8 mouse cellular contexts compared by ENCODE assay signal in the genomic region with DNA sequence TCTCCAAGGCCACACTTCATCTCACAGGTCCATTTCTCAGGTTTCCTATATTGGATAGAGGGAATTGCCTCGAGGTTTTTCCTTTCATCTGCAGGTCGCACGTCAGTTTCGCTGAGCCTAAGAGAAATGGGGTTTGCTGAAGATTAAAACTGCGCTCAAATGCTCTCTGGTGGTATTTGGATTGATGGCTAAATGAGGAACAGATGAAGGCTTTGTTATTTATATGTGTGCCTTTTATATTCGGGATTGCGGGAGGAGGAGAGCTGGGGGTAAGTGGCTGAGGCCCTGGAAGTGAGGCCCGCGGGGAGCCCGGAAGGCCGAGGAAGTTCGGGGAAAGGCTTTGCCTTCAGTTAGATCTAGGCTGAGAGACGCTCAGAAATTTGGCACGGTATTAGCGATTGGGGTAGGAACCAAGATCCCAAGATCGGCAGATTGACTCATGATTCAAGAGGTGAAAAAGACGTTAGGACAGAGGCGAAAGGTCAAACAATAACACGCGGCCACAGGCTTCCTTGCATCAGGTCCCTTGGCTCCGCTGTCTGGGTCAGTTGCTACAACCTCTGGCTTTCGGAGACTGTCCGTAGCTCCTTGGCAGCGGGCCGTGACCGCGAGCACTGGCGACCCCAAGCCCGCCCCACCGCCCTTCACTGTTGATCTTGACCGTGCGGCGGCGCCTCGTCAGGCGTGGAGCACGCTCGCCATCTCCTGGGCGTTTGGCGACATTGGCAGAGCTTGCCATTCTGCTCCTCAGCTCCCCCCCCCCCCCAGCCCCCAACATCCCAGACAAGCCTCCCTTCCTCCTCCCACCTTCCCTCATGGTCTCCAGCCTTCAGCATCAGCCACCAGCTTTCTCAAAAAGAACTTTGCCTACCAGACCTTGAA. TPM values are rescaled to one million over a fixed set of nuclear protein-coding genes. Genes with fewer than 3 reads are reported as not detected.
DNase-seq lines count a peak whose midpoint lies in the region; ATAC-seq and TF ChIP-seq lines count a peak whose summit lies in the region.

No protein-coding gene starts in this region.

- H3K36me3 ChIP-seq in kidney, embryonic 15.5 days, result no peaks in the 10 kb centered on the region
- H3K36me3 ChIP-seq in forebrain, embryonic 15.5 days, result no peaks in the 10 kb centered on the region
- H3K36me3 ChIP-seq in stomach, postnatal 0 days (ENCODE audit: control insufficient read depth, insufficient read depth, low read length), result no peaks in the 10 kb centered on the region

- no peak for TF ChIP-seq EP300 in stomach, postnatal 0 days (optimal IDR thresholded peaks at IDR 0.05)

- WGBS in kidney, embryonic 15.5 days, result 5% methylated on average over 40 of the region's 40 CpGs
- WGBS in forebrain, embryonic 15.5 days, result 2% methylated on average over 40 of the region's 40 CpGs
- 5% methylated on average over 40 of the region's 40 CpGs for WGBS in stomach, postnatal 0 days

- DNase-seq in kidney, adult 11 months, result no peak
- DNase-seq in ZHBTc4 (ENCODE audit: low read depth, low spot score), result peak; percentile 90
- DNase-seq in kidney, postnatal 14 days, result peak; percentile 79
- peak; percentile 65 for DNase-seq in stomach, postnatal 0 days (ENCODE audit: low spot score)

- H3K9ac ChIP-seq in kidney, embryonic 15.5 days, result no peak overlapping the region
- no peak overlapping the region for H3K9ac ChIP-seq in forebrain, embryonic 15.5 days (replicated peaks)
- no peak overlapping the region for H3K9ac ChIP-seq in stomach, postnatal 0 days (ENCODE audit: low read length)

- peaks cover 66% of the 10 kb centered on the region for H3K4me1 ChIP-seq in kidney, embryonic 15.5 days
- peaks cover 16% of the 10 kb centered on the region for H3K4me1 ChIP-seq in forebrain, embryonic 15.5 days
- H3K4me1 ChIP-seq in stomach, postnatal 0 days (replicated peaks; ENCODE audit: control insufficient read depth, insufficient read depth), result no peaks in the 10 kb centered on the region

- H3K27ac ChIP-seq in kidney, embryonic 15.5 days, result no peak overlapping the region
- H3K27ac ChIP-seq in forebrain, embryonic 15.5 days (replicated peaks), result no peak overlapping the region
- H3K27ac ChIP-seq in stomach, postnatal 0 days (replicated peaks), result no peak overlapping the region

- ATAC-seq in kidney, embryonic 15.5 days (replicated peaks; ENCODE audit: low FRiP score), result peak; percentile 17
- ATAC-seq in forebrain, embryonic 15.5 days (replicated peaks), result peak; percentile 55; the same call in 1 of the 2 replicates
- peak; percentile 89 for ATAC-seq in megakaryocyte progenitor cell, adult 5-6 weeks (replicated peaks; ENCODE audit: poor library complexity)
- peak; percentile 46; the same call in 1 of the 2 replicates for ATAC-seq in stomach, postnatal 0 days (ENCODE audit: low FRiP score, low TSS enrichment)
- ATAC-seq in erythroblast, adult 5-6 weeks (replicated peaks; ENCODE audit: low FRiP score, poor library complexity, severe bottlenecking), result no peak

- H3K4me2 ChIP-seq in kidney, embryonic 15.5 days, result peak overlapping the region; percentile 69
- peak overlapping the region; percentile 39 for H3K4me2 ChIP-seq in forebrain, embryonic 15.5 days (replicated peaks)
- peak overlapping the region; percentile 39 for H3K4me2 ChIP-seq in stomach, postnatal 0 days (replicated peaks; ENCODE audit: low read depth)

- peak; percentile 79 for TF ChIP-seq CTCF in stomach, postnatal 0 days (IDR thresholded peaks at IDR 0.05; ENCODE audit: low read depth)

- peaks cover 94% of the 10 kb centered on the region for H3K27me3 ChIP-seq in kidney, embryonic 15.5 days
- peaks cover 99% of the 10 kb centered on the region for H3K27me3 ChIP-seq in forebrain, embryonic 15.5 days
- H3K27me3 ChIP-seq in stomach, postnatal 0 days (ENCODE audit: control insufficient read depth, insufficient read depth, low read length), result peaks cover 44% of the 10 kb centered on the region; the same call in 1 of the 2 replicates

- H3K9me3 ChIP-seq in kidney, embryonic 15.5 days (replicated peaks), result no peaks in the 10 kb centered on the region
- no peaks in the 10 kb centered on the region for H3K9me3 ChIP-seq in forebrain, embryonic 15.5 days
- H3K9me3 ChIP-seq in stomach, postnatal 0 days (ENCODE audit: control insufficient read depth, low read length), result no peaks in the 10 kb centered on the region

- peak overlapping the region; percentile 41 for H3K4me3 ChIP-seq in kidney, embryonic 15.5 days (replicated peaks)
- H3K4me3 ChIP-seq in forebrain, embryonic 15.5 days, result peak overlapping the region; percentile 27
- H3K4me3 ChIP-seq in stomach, postnatal 0 days (ENCODE audit: low read depth, low read length), result peak overlapping the region; percentile 28

RNA-seq across cellular contexts. Expression of a gene that starts 2.1 kb away (rescaled TPM):
- polyA plus RNA-seq in kidney, embryonic 15.5 days (2015; fragmentation: Nextera tagmentation; extraction: Ambion mirVana), result 5.4 and 6.4 TPM in 2 replicates
- polyA plus RNA-seq in forebrain, embryonic 15.5 days (2015; fragmentation: Nextera tagmentation; extraction: Ambion mirVana), result not detected in 2 replicates
- not detected in 2 replicates for total RNA-seq in megakaryocyte progenitor cell, adult 5-6 weeks (2015)
- total RNA-seq in megakaryocyte progenitor cell, adult 5-6 weeks (2017), result not detected in 2 replicates
- polyA plus RNA-seq in stomach, postnatal 0 days (2015; fragmentation: Nextera tagmentation; extraction: Ambion mirVana), result not detected in 2 replicates
- not detected in 2 replicates for total RNA-seq in erythroblast, adult 5-6 weeks (2015; ENCODE audit: low replicate concordance)
- total RNA-seq in erythroblast, adult 5-6 weeks (2017; ENCODE audit: low replicate concordance), result not detected in 2 replicates

RNA-seq across cellular contexts. Expression of a gene that starts 4.6 kb away (rescaled TPM):
- polyA plus RNA-seq in kidney, embryonic 15.5 days (2015; fragmentation: Nextera tagmentation; extraction: Ambion mirVana), result 0.23 and 0.95 TPM in 2 replicates
- not detected in 2 replicates for polyA plus RNA-seq in forebrain, embryonic 15.5 days (2015; fragmentation: Nextera tagmentation; extraction: Ambion mirVana)
- total RNA-seq in megakaryocyte progenitor cell, adult 5-6 weeks (2015), result not detected in 2 replicates
- not detected in 2 replicates for total RNA-seq in megakaryocyte progenitor cell, adult 5-6 weeks (2017)
- polyA plus RNA-seq in stomach, postnatal 0 days (2015; fragmentation: Nextera tagmentation; extraction: Ambion mirVana), result not detected in 2 replicates
- not detected in 2 replicates for total RNA-seq in erythroblast, adult 5-6 weeks (2015; ENCODE audit: low replicate concordance)
- total RNA-seq in erythroblast, adult 5-6 weeks (2017; ENCODE audit: low replicate concordance), result not detected in 2 replicates

RNA-seq across cellular contexts. Expression of a gene that starts 6.6 kb away (rescaled TPM):
- 25.1 and 26.3 TPM in 2 replicates for polyA plus RNA-seq in kidney, embryonic 15.5 days (2015; fragmentation: Nextera tagmentation; extraction: Ambion mirVana)
- not detected in 2 replicates for polyA plus RNA-seq in forebrain, embryonic 15.5 days (2015; fragmentation: Nextera tagmentation; extraction: Ambion mirVana)
- total RNA-seq in megakaryocyte progenitor cell, adult 5-6 weeks (2015), result not detected in 2 replicates
- not detected in 2 replicates for total RNA-seq in megakaryocyte progenitor cell, adult 5-6 weeks (2017)
- polyA plus RNA-seq in stomach, postnatal 0 days (2015; fragmentation: Nextera tagmentation; extraction: Ambion mirVana), result not detected in 2 replicates
- not detected in 2 replicates for total RNA-seq in erythroblast, adult 5-6 weeks (2015; ENCODE audit: low replicate concordance)
- total RNA-seq in erythroblast, adult 5-6 weeks (2017; ENCODE audit: low replicate concordance), result not detected in 2 replicates

RNA-seq across cellular contexts. Expression of a gene that starts 13.4 kb away (rescaled TPM):
- polyA plus RNA-seq in kidney, embryonic 15.5 days (2015; fragmentation: Nextera tagmentation; extraction: Ambion mirVana), result not detected in 2 replicates
- polyA plus RNA-seq in forebrain, embryonic 15.5 days (2015; fragmentation: Nextera tagmentation; extraction: Ambion mirVana), result not detected in 2 replicates
- not detected in 2 replicates for total RNA-seq in megakaryocyte progenitor cell, adult 5-6 weeks (2015)
- total RNA-seq in megakaryocyte progenitor cell, adult 5-6 weeks (2017), result not detected in 2 replicates
- polyA plus RNA-seq in stomach, postnatal 0 days (2015; fragmentation: Nextera tagmentation; extraction: Ambion mirVana), result not detected in 2 replicates
- not detected in 2 replicates for total RNA-seq in erythroblast, adult 5-6 weeks (2015; ENCODE audit: low replicate concordance)
- total RNA-seq in erythroblast, adult 5-6 weeks (2017; ENCODE audit: low replicate concordance), result not detected in 2 replicates

RNA-seq across cellular contexts. Expression of a gene that starts 19.0 kb away (rescaled TPM):
- 33.6 and 36.6 TPM in 2 replicates for polyA plus RNA-seq in kidney, embryonic 15.5 days (2015; fragmentation: Nextera tagmentation; extraction: Ambion mirVana)
- polyA plus RNA-seq in forebrain, embryonic 15.5 days (2015; fragmentation: Nextera tagmentation; extraction: Ambion mirVana), result not detected in 2 replicates
- not detected in 2 replicates for total RNA-seq in megakaryocyte progenitor cell, adult 5-6 weeks (2015)
- not detected in 2 replicates for total RNA-seq in megakaryocyte progenitor cell, adult 5-6 weeks (2017)
- 0.10 TPM in 1 of 2 replicates, not detected in the other for polyA plus RNA-seq in stomach, postnatal 0 days (2015; fragmentation: Nextera tagmentation; extraction: Ambion mirVana)
- total RNA-seq in erythroblast, adult 5-6 weeks (2015; ENCODE audit: low replicate concordance), result not detected in 2 replicates
- total RNA-seq in erythroblast, adult 5-6 weeks (2017; ENCODE audit: low replicate concordance), result 0.42 TPM in 1 of 2 replicates, not detected in the other

Comparison
In these comparisons a context has a peak if more than half of its experiments do, and no peak if none do; other contexts are left out.
1. RNA of a gene that starts 6.6 kb away (polyA plus RNA-seq): 25.1 to 26.3 TPM in kidney, embryonic 15.5 days; not detected in stomach, postnatal 0 days and not detected in forebrain, embryonic 15.5 days; every median in the first group is over 10 times any median in the second.
2. Peak in every context shown above with its lines, with median percentiles within 50 percentile points of each other: H3K4me2 ChIP-seq and H3K4me3 ChIP-seq.